Mouse (Mus musculus) kidney, adult 2 months (tissue): ENCODE data around the gene Atpif1. TPM values are rescaled to one million over a fixed set of nuclear protein-coding genes. Genes with fewer than 3 reads are reported as not detected.
A peak's percentile ranks its signal among the peaks of the same experiment; 100 is the strongest.

Experiments used
- DNase-seq: peaks from one replicate; pipeline ENCODE4 v3.0.0; 2021
- H3K27ac ChIP-seq: fragments of 200-500 bp; 2 replicates; pipeline ENCODE4 v1.5.1; 2012; ENCODE audit warnings: low read depth, low read length, control low read depth, inconsistent platforms; ENCODE audit not compliant: insufficient read depth
- H3K27me3 ChIP-seq: fragments of 200-500 bp; replicated peaks from 2 replicates; pipeline ENCODE4 v1.6.1; 2012; ENCODE audit warnings: mild to moderate bottlenecking, moderate library complexity, low read length, inconsistent platforms; ENCODE audit not compliant: control insufficient read depth, insufficient read depth
- H3K36me3 ChIP-seq: fragments of 200-500 bp; 2 replicates; pipeline ENCODE4 v1.6.1; 2012; ENCODE audit warnings: mild to moderate bottlenecking, moderate library complexity, low read length, inconsistent platforms; ENCODE audit not compliant: control insufficient read depth, insufficient read depth
- H3K4me1 ChIP-seq: fragments of 200-500 bp; 2 replicates; pipeline ENCODE4 v1.6.1; 2011; ENCODE audit warnings: low read length; ENCODE audit not compliant: control insufficient read depth, insufficient read depth
- H3K4me3 ChIP-seq: fragments of 200-500 bp; 2 replicates; pipeline ENCODE4 v1.5.1; 2011; ENCODE audit warnings: mild to moderate bottlenecking, low read depth, low read length, control low read depth; ENCODE audit not compliant: insufficient read depth
- CTCF ChIP-seq: fragments of 200-500 bp; conservative IDR thresholded peaks from 2 replicates; pipeline ENCODE4 v1.5.1; 2011; ENCODE audit warnings: low read depth, mild to moderate bottlenecking, control low read depth, low read length, moderate library complexity, mixed read lengths; ENCODE audit not compliant: insufficient read depth, insufficient read length
- POLR2A ChIP-seq: fragments of 200-500 bp; IDR thresholded peaks from one replicate; pipeline ENCODE4 v1.6.1; 2011; ENCODE audit warnings: low read depth, low read length, control low read depth
- WGBS: fragments of 180-500 bp; shearing (Covaris S2); methylation state at CpG from one replicate; pipeline ENCODE4 v1.1.7; 2018; 5-methylcytosine and 5-hydroxymethylcytosine counted together
- polyA plus RNA-seq: library from polyadenylated mRNA; depleted of rRNA; stranded (reverse); fragments of >200 nt; gene quantifications from 2 replicates; pipeline ENCODE4 v1.2.3, GENCODE M21; 2012

Gene Atpif1
- polyA plus RNA-seq, 1 experiment, result 485 TPM

- no peaks in the 10 kb centered on the region for H3K4me1 ChIP-seq
- H3K36me3 ChIP-seq, result no peaks in the 10 kb centered on the region
- no peak for TF ChIP-seq POLR2A
- no peak for TF ChIP-seq CTCF
- 50% methylated on average over 6 of the region's 6 CpGs for WGBS
- H3K27me3 ChIP-seq, result no peaks in the 10 kb centered on the region
- H3K4me3 ChIP-seq, result no peak overlapping the region
- H3K27ac ChIP-seq, result no peak overlapping the region
- DNase-seq, result no peak
Observed at GRCm38 (mm10) chr4:132524808-132525207, 8.7 kb downstream of the Atpif1 start.

GRCm38 (mm10) chr4:132524321-132524741 lies 9.1 kb downstream of the Atpif1 start:
- TF ChIP-seq POLR2A (no peak), CTCF (no peak)
- H3K27me3 ChIP-seq, result no peaks in the 10 kb centered on the region
- peak; percentile 33 for DNase-seq
- no peak overlapping the region for H3K27ac ChIP-seq
- H3K4me1 ChIP-seq, result no peaks in the 10 kb centered on the region
- 25% methylated on average over 11 of the region's 11 CpGs for WGBS
- no peak overlapping the region for H3K4me3 ChIP-seq
- no peaks in the 10 kb centered on the region for H3K36me3 ChIP-seq

- Histone ChIP-seq H3K27me3 (no peaks in the 10 kb centered on the region), H3K36me3 (no peaks in the 10 kb centered on the region), H3K27ac (no peak overlapping the region), H3K4me1 (peaks cover 14% of the 10 kb centered on the region), H3K4me3 (no peak overlapping the region)
- WGBS, result 77% methylated on average over 3 of the region's 3 CpGs
- TF ChIP-seq POLR2A (no peak), CTCF (no peak)
- no peak for DNase-seq
Observed at GRCm38 (mm10) chr4:132519188-132519587, 14.3 kb downstream of the Atpif1 start.

DNA sequence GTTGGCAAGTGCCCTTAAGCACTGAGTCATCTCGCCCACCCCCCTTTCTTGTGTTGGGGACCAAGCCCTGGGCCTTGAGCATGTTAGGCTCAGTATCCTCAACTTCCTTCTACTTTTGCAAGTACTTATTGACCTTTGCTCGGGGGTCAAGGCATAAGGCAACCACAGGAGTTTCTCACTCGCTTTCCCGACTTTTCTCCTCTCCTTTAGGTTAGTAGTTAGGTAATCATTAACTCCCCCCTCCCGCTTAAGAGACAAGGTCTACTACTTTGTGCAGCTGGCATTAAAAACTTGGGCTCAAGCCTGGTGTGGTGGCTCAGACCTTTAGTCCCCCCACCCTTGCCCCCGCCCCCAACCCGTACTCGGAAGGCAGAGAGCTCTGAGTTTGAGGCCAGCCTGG lies 15.4 kb downstream of the Atpif1 start:
- Histone ChIP-seq H3K36me3 (no peaks in the 10 kb centered on the region), H3K27me3 (no peaks in the 10 kb centered on the region), H3K27ac (peak overlapping the region; percentile 87), H3K4me3 (no peak overlapping the region), H3K4me1 (peaks cover 14% of the 10 kb centered on the region)
- WGBS, result 26% methylated on average over 8 of the region's 8 CpGs
- DNase-seq, result peak; percentile 95
- TF ChIP-seq CTCF (no peak), POLR2A (no peak)

- peaks cover 14% of the 10 kb centered on the region for H3K4me1 ChIP-seq
- peak overlapping the region; percentile 53 for H3K4me3 ChIP-seq
- no peaks in the 10 kb centered on the region for H3K27me3 ChIP-seq
- 16% methylated on average over 22 of the region's 22 CpGs for WGBS
- peak; percentile 99 for DNase-seq
- H3K27ac ChIP-seq, result peak overlapping the region; percentile 94
- TF ChIP-seq CTCF, result no peak
- TF ChIP-seq POLR2A, result peak; percentile 31
- no peaks in the 10 kb centered on the region for H3K36me3 ChIP-seq
Observed at GRCm38 (mm10) chr4:132515369-132516155, 17.9 kb downstream of the Atpif1 start.

- Histone ChIP-seq H3K4me3 (peak overlapping the region; percentile 53), H3K4me1 (peaks cover 14% of the 10 kb centered on the region), H3K36me3 (no peaks in the 10 kb centered on the region), H3K27me3 (no peaks in the 10 kb centered on the region), H3K27ac (peak overlapping the region; percentile 94)
- 2% methylated on average over 21 of the region's 21 CpGs for WGBS
- TF ChIP-seq CTCF (peak; percentile 84), POLR2A (no peak)
- DNase-seq, result peak; percentile 93
Observed at GRCm38 (mm10) chr4:132514555-132515135, 18.8 kb downstream of the Atpif1 start.
